Mouse (Mus musculus): ENCODE results near the gene Sec24d. TPM values are rescaled to one million over a fixed set of nuclear protein-coding genes. Genes with fewer than 3 reads are reported as not detected.
A peak's percentile ranks its signal among the peaks of the same experiment; 100 is the strongest.
"Not testable (repeated sequence)": the region's sequence is repeated elsewhere in the genome, so short reads cannot be mapped to it uniquely, and the experiment has no call there.

Sec24d gene
- polyA plus RNA-seq, 1 experiment from 2014 or later = 34.9 TPM

DNA sequence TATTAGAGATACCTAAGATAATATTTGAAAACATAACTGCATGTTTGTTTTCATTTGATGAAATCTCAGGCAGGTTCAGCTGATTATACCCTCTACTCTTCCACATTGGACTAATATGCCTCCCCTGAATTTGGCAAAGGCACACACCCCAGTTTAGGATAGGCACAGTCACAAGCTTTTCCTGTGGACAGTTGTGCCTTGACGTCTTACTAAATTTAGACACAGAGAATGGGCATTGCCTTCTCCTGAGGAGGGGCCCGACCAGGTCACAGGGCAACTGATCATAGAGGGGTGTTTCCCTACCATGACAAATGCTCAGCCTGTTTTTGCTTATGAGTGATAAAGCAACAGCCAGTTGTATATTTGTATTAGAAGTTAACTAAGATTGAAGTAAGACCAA is 84.3 kb downstream of the Sec24d start:
- H3K4me3 ChIP-seq (ENCODE audit: low read depth, low read length) = no peak overlapping the region
- DNase-seq (ENCODE audit: low spot score) (no peak), ATAC-seq (no peak)
- no peaks in the 10 kb centered on the region for H3K9me3 ChIP-seq (ENCODE audit: low read length)
- 71% methylated on average over 2 of the region's 2 CpGs for WGBS
- no peak overlapping the region for H3K9ac ChIP-seq (replicated peaks; ENCODE audit: low read depth)
- no peak overlapping the region for H3K4me2 ChIP-seq (replicated peaks; ENCODE audit: low read depth, low read length)
- no peak overlapping the region for H3K27ac ChIP-seq (ENCODE audit: low read length)
- TF ChIP-seq EP300 (IDR thresholded peaks at IDR 0.05) (no peak), CTCF (IDR thresholded peaks at IDR 0.05) (no peak)
- H3K36me3 ChIP-seq (ENCODE audit: insufficient read depth, low read length) = peaks cover 9% of the 10 kb centered on the region; the same call in 1 of the 2 replicates
- H3K27me3 ChIP-seq (replicated peaks; ENCODE audit: insufficient read depth, low read length) = no peaks in the 10 kb centered on the region
- no peaks in the 10 kb centered on the region for H3K4me1 ChIP-seq (ENCODE audit: insufficient read depth, low read depth, low read length)

GRCm38 (mm10) chr3:123353183-123353582 is 85.9 kb downstream of the Sec24d start:
- no peaks in the 10 kb centered on the region for H3K9me3 ChIP-seq (ENCODE audit: low read length)
- no peak overlapping the region for H3K9ac ChIP-seq (replicated peaks; ENCODE audit: low read depth)
- no peak overlapping the region for H3K27ac ChIP-seq (ENCODE audit: low read length)
- no peak overlapping the region for H3K4me3 ChIP-seq (ENCODE audit: low read depth, low read length)
- peaks cover 9% of the 10 kb centered on the region; the same call in 1 of the 2 replicates for H3K36me3 ChIP-seq (ENCODE audit: insufficient read depth, low read length)
- TF ChIP-seq EP300 (IDR thresholded peaks at IDR 0.05) (no peak), CTCF (IDR thresholded peaks at IDR 0.05) (peak; percentile 67)
- DNase-seq (ENCODE audit: low spot score) = peak; percentile 85
- H3K4me1 ChIP-seq (ENCODE audit: insufficient read depth, low read depth, low read length) = no peaks in the 10 kb centered on the region
- no peaks in the 10 kb centered on the region for H3K27me3 ChIP-seq (replicated peaks; ENCODE audit: insufficient read depth, low read length)
- 63% methylated on average over 6 of the region's 6 CpGs for WGBS
- no peak overlapping the region for H3K4me2 ChIP-seq (replicated peaks; ENCODE audit: low read depth, low read length)
- ATAC-seq = no peak

GRCm38 (mm10) chr3:123353661-123354060 is 86.4 kb downstream of the Sec24d start:
- H3K36me3 ChIP-seq (ENCODE audit: insufficient read depth, low read length) = peaks cover 9% of the 10 kb centered on the region; the same call in 1 of the 2 replicates
- DNase-seq (ENCODE audit: low spot score) = no peak

GRCm38 (mm10) chr3:123354388-123354787 is 87.1 kb downstream of the Sec24d start:
- Histone ChIP-seq H3K27me3 (replicated peaks; ENCODE audit: insufficient read depth, low read length) (no peaks in the 10 kb centered on the region), H3K4me2 (replicated peaks; ENCODE audit: low read depth, low read length) (no peak overlapping the region), H3K9ac (replicated peaks; ENCODE audit: low read depth) (no peak overlapping the region), H3K4me1 (ENCODE audit: insufficient read depth, low read depth, low read length) (no peaks in the 10 kb centered on the region), H3K27ac (ENCODE audit: low read length) (no peak overlapping the region), H3K36me3 (ENCODE audit: insufficient read depth, low read length) (peaks cover 13% of the 10 kb centered on the region; the same call in 1 of the 2 replicates), H3K9me3 (ENCODE audit: low read length) (no peaks in the 10 kb centered on the region), H3K4me3 (ENCODE audit: low read depth, low read length) (no peak overlapping the region)
- ATAC-seq (no peak), DNase-seq (ENCODE audit: low spot score) (no peak)
- 95% methylated on average over 9 of the region's 9 CpGs for WGBS
- TF ChIP-seq EP300 (IDR thresholded peaks at IDR 0.05) = no peak
- no peak for TF ChIP-seq CTCF (IDR thresholded peaks at IDR 0.05)

More at GRCm38 (mm10) chr3:123353661-123354060, 86.4 kb downstream of the Sec24d start:
- no peaks in the 10 kb centered on the region for H3K9me3 ChIP-seq (ENCODE audit: low read length)
- H3K9ac ChIP-seq (replicated peaks; ENCODE audit: low read depth) = no peak overlapping the region
- 90% methylated on average over 12 of the region's 12 CpGs for WGBS
- no peaks in the 10 kb centered on the region for H3K27me3 ChIP-seq (replicated peaks; ENCODE audit: insufficient read depth, low read length)
- ATAC-seq = no peak
- TF ChIP-seq EP300 (IDR thresholded peaks at IDR 0.05) (no peak), CTCF (IDR thresholded peaks at IDR 0.05) (no peak)
- H3K27ac ChIP-seq (ENCODE audit: low read length) = no peak overlapping the region
- H3K4me3 ChIP-seq (ENCODE audit: low read depth, low read length) = no peak overlapping the region
- no peaks in the 10 kb centered on the region for H3K4me1 ChIP-seq (ENCODE audit: insufficient read depth, low read depth, low read length)
- H3K4me2 ChIP-seq (replicated peaks; ENCODE audit: low read depth, low read length) = no peak overlapping the region

GRCm38 (mm10) chr3:123356377-123356991 is 89.2 kb downstream of the Sec24d start:
- TF ChIP-seq CTCF (IDR thresholded peaks at IDR 0.05) = no peak
- TF ChIP-seq EP300 (IDR thresholded peaks at IDR 0.05) = no peak
- H3K27me3 ChIP-seq (replicated peaks; ENCODE audit: insufficient read depth, low read length) = no peaks in the 10 kb centered on the region
- DNase-seq (ENCODE audit: low spot score) (no peak), ATAC-seq (no peak)
- H3K4me2 ChIP-seq (replicated peaks; ENCODE audit: low read depth, low read length) = no peak overlapping the region
- WGBS = 74% methylated on average over 4 of the region's 4 CpGs
- no peak overlapping the region for H3K9ac ChIP-seq (replicated peaks; ENCODE audit: low read depth)
- no peak overlapping the region for H3K4me3 ChIP-seq (ENCODE audit: low read depth, low read length)
- H3K27ac ChIP-seq (ENCODE audit: low read length) = no peak overlapping the region
- H3K9me3 ChIP-seq (ENCODE audit: low read length) = no peaks in the 10 kb centered on the region
- peaks cover 8% of the 10 kb centered on the region; the same call in 1 of the 2 replicates for H3K36me3 ChIP-seq (ENCODE audit: insufficient read depth, low read length)
- no peaks in the 10 kb centered on the region for H3K4me1 ChIP-seq (ENCODE audit: insufficient read depth, low read depth, low read length)

GRCm38 (mm10) chr3:123366820-123367219 is 99.6 kb downstream of the Sec24d start:
- not testable (repeated sequence) for H3K4me1 ChIP-seq (ENCODE audit: insufficient read depth, low read depth, low read length); H3K9ac ChIP-seq (replicated peaks; ENCODE audit: low read depth); DNase-seq (ENCODE audit: low spot score); H3K27me3 ChIP-seq (replicated peaks; ENCODE audit: insufficient read depth, low read length); H3K27ac ChIP-seq (ENCODE audit: low read length); H3K4me2 ChIP-seq (replicated peaks; ENCODE audit: low read depth, low read length); H3K4me3 ChIP-seq (ENCODE audit: low read depth, low read length); H3K9me3 ChIP-seq (ENCODE audit: low read length); ATAC-seq
- H3K36me3 ChIP-seq (ENCODE audit: insufficient read depth, low read length) = peaks cover 38% of the 10 kb centered on the region; the same call in 1 of the 2 replicates
- WGBS = 68% methylated on average over 2 of the region's 2 CpGs

Data from lung, postnatal 0 days (tissue).